Mouse (Mus musculus): ENCODE results near the gene Nod2.
A peak's percentile ranks its signal among the peaks of the same experiment; 100 is the strongest.
"Not testable (repeated sequence)": the region's sequence is repeated elsewhere in the genome, so short reads cannot be mapped to it uniquely, and the experiment has no call there.

The Nod2 gene

GRCm38 (mm10) chr8:88633343-88633765 is 13.8 kb upstream of the Nod2 start:
- no peak for DNase-seq

GRCm38 (mm10) chr8:88635474-88636397 is 11.4 kb upstream of the Nod2 start, which contains the start of gene Snx20:
Snx20 (minus strand) TSS chr8:88636128.
- DNase-seq = peak; percentile 63

- DNase-seq = no peak
Observed at GRCm38 (mm10) chr8:88637092-88638000, 9.8 kb upstream of the Nod2 start.

- no peak for DNase-seq
Observed at GRCm38 (mm10) chr8:88638908-88639307, 8.2 kb upstream of the Nod2 start.

GRCm38 (mm10) chr8:88642734-88643564 is 4.2 kb upstream of the Nod2 start:
- no peak for DNase-seq

DNA sequence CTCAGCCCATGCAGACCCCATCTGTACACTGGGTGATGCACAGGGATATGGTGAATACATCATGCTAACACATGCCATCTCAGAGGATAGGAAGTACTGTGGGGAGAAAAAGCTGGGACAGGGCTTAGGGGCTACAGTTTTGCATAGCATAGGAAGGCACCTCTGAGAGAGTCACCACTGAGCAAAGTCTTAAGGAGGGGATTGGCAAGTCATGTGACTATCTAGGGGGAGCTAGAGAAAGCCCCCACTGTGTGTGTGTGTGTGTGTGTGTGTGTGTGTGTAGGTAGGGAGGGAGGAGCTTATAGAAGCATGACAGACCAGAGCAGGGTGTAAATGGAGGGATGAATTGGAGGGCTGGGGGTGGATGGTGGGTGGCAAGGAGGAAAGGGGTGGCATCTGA is 1.2 kb downstream of the Nod2 start:
- no peak for DNase-seq

DNA sequence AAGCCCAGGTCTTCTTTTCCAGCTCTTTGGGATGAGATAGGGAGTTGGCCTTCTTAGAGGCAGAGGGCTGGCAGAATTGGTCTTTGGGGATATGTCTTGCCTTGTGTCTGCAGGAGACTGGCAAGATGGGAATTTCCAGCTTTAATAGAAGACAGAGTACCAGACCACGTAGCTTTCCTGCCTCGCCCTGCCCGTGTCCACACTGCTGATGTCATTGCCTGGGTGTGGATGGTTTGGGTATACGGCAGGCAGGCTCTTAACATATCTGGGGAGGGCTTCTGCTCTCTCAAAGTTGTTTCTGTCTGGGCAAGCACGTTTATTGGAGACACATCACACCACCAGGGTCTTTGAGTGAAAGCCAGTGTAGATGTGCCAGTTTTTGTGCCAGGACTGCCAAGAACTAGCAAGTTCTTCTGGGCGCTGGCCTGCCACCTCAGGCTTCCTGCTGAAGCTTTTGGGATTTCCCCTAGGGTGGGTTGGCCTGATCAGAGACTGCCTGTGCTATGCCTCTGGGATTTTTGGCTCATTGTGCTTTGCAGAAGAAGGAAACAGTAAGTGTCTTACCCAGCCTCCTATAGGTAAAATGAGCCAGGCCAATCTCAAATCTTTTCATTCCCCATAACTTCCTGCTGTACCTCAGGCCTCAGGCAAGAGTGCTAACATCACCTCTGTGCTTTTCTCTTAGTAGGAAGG is 3.0 kb downstream of the Nod2 start:
- DNase-seq = no peak

DNA sequence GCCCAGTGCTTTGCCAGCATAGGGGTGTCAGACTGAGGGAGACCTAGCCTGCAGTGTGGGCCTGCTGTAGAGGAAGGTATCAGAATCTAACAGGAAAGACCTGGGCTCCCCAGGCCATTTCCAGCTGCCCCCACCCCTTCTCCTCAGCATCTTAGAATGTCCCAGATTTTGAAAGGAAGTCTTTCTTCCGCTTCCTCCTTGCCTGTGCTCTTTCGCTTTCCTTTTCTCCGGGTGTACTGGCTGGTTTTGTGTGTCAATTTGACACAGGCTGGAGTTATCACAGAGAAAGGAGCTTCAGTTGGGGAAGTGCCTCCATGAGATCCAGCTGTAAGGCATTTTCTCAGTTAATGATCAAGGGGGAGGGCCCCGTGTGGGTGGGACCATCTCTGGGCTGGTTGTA is 4.0 kb downstream of the Nod2 start:
- not testable (repeated sequence) for DNase-seq

DNA sequence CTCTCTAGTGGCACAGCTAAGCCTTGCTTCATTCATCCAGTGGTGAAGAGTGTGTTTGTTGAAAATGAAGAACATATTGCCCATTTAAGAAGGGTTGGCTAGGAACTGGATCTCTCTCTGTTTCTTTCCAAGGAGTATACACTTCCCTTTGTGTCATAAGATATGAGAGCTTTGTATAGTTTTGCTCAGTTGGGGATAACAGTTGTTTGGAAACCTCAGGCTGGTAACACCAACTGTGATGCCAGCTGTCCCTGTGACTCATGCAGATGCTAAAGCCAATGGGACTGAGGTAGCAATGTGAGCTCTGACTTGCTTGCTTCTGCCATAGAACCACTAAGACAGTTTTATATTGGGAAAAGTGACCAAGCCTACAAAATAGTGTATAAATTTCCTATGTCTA is 8.2 kb downstream of the Nod2 start:
- DNase-seq = no peak

DNA sequence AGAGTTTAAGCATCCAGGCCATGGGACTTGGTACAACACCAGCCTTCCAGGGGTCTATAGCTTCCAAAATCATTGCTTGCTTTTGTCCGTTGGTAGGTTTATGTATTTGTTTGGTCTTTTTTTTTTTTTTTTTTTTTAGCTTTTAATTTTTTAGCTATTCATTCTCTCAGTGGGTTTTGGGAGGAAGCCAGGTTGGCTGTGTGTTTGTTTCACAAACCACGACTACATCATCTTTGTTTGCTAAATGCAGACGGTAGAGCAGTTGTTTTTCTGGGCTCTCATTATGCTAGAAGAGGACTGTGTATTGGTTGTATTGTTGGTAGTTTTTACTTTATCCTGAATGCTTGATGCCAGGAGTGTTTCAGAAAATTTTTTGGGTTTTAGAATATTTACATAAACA is 12.8 kb downstream of the Nod2 start:
- no peak for DNase-seq

GRCm38 (mm10) chr8:88662401-88662821 is 15.3 kb downstream of the Nod2 start:
- DNase-seq = no peak

- no peak for DNase-seq
Observed at GRCm38 (mm10) chr8:88664121-88664520, 17.0 kb downstream of the Nod2 start.

GRCm38 (mm10) chr8:88664947-88665346 is 17.8 kb downstream of the Nod2 start:
- no peak for DNase-seq

DNA sequence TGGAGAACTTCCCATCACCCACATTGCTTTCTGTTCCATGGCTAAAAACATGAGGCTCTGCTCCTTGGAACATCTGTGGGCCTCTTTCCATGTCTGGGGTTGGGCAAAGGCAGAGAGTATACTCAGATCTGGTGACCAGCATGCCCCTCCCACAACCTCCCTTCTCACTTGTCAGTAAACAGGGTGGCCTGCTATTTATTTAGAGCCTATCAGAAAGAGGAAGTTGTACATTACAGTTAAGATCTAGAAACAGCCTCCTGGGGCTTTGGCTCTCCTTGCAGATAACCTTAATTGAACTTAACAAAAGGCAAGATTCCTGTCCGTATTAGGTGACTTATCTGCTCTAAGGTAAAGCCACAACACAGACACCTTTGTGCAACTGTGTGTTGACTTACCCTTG is 19.3 kb downstream of the Nod2 start:
- DNase-seq = no peak

DNA sequence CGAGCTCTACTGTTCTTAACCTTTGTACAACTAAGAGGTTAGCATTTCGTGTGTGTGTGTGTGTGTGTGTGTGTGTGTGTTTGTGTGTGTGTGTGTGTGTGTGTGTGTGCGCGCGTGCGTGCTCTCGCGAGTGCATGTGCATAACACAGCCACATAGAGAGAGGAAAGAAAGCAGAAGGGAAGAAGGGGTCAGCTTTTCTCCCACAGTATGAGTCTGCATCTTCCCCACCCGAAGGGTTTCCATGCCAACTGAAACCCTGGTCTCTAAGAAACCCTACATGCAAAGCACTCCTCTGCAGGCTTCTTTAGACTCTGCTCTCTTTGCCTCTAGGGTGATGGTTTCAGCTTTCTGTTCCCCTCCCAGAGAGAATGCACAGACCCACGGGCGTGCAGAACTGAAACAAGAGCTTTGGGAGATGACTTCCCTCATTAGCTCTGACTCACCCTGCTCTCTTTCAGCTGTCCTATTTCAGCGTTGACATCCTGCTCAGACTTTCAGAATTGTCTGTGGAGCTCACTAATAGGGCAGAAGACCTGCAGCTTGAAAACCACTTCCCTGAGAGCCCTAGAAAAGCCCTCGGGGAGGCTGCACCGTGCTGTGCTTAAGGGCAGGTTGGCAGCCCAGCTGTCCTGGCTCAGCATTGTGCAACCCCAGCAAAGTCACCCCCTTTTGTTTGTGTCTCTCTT is 21.4 kb downstream of the Nod2 start:
- DNase-seq = peak; percentile 57

DNA sequence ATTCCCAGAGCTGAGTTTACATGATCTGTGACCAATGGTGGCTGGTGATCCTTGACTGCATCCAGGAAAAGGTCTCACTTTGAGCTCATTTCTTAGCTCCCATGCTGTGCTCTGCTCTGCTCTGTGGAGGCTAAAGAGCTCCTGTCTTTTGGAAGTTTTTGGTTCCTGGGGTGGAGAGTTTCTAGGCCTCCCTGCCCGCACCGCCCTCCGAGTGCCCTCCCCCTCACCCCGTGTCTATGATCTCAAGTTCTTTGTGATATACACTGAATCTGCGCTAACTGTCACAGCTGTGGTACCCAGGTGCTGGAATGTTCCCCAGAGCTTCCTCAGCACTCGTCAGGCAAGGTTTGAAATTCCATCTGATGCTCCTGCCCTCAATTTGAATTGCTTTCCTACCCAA is 23.7 kb downstream of the Nod2 start:
- DNase-seq = peak; percentile 64

DNA sequence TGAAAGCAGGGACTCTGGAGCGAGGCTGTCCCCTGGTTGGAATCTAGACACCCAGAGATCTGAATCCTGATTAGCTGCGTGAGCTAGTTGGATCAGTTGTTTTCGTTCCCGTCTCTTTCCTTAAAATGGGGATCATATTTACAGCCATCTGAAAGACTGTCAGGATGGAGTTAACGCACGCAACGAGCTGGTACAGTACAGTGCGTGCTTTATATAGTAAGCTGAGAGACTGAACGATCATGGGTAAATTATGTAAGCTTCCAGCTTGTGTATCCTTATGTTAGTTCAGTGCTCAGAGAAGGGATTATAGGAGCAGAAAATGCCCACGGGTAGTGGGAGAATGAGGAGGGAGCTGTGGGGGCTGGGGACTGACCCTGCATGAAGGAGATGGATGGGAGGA is 24.5 kb downstream of the Nod2 start:
- no peak for DNase-seq

DNA sequence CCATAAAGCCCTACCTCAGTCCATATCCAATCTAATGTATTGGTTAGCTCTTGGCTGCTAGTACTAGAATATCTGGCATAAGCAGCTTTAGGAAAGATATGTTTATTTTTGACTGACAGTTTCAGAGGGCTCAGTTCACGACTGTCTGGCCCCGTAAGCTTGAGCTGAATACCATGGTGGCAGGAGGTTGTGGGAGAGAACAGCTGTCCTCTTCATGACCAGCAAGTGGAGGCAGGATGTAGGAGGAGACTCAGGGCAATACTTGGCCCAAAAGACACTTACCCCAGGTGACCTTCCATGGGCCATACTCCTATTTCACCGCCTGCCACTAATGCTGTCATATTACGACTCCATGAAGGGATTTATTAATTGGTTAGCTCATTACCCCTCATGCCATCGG is 26.7 kb downstream of the Nod2 start:
- DNase-seq = no peak

GRCm38 (mm10) chr8:88675372-88676165 is 28.5 kb downstream of the Nod2 start:
- DNase-seq = no peak

DNA sequence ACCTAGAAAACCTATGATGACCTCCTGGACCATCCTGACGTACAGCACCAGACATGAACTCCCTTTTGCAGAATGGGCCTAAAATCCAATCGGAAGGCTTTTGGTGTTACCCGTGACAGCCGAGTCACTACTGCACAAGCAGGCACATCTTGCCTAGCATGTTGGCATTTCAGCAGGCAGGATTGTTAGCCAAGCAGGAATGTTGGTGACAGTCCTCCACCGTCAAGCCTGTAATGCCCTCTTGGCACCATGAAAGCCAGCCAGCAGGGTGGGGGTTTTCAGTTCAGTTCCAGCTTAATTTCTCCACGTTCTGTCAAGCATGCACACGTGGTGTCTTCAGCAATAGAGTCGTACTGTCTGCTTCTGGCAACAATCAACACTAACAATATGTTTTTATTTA is 30.0 kb downstream of the Nod2 start:
- no peak for DNase-seq

DNA sequence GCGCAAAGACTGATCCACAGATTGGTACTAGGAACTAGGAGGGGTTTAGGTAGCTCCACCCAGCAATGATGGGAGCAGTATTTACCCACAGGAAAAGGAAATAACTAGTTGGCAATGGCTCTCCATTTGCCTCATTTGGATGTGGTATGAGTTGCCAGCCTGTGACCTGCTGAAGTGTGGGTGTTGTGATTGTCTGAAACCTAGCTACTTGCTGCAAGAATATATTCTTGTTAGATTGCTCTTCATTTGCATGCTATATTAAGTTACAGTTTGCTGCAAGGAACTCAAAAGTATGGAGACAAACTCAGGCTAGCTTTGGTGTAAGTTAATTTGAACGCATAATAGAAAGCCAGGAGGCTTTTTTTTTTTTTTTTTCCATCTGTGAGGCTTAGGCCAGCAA is 33.5 kb downstream of the Nod2 start:
- DNase-seq = no peak
